Mouse (Mus musculus) naive thymus-derived CD4-positive, alpha-beta T cell, adult 2 months (primary cell): ENCODE results near the gene Gm26602.
A peak's percentile ranks its signal among the peaks of the same experiment; 100 is the strongest.

ENCODE experiments used
- DNase-seq: peaks from one replicate; pipeline ENCODE4 v3.0.0-alpha.2; 2011; ENCODE audit warnings: low read depth

Gene Gm26602

GRCm38 (mm10) chr10:79959847-79960601 lies 49.4 kb downstream of the Gm26602 start, which contains the start of gene Wdr18:
TSS of gene Wdr18 (plus strand) at chr10:79960152.
- DNase-seq, result peak; percentile 100
